Mouse (Mus musculus): Measurements from ENCODE around the gene Miip. TPM values are rescaled to one million over a fixed set of nuclear protein-coding genes. Genes with fewer than 3 reads are reported as not detected.

The Miip gene
- 70.6 TPM for polyA plus RNA-seq (2017; shearing (Covaris generic))

GRCm38 (mm10) chr4:147868450-147869031, at the start of gene Miip, which contains the start of gene Fv1:
Gene Miip, minus strand, starts transcription at chr4:147868816.
Gene Fv1, plus strand, starts transcription at chr4:147868979.

GRCm38 (mm10) chr4:147904313-147905089, 35.9 kb upstream of the Miip start, which contains the start of gene Mfn2:
Gene Mfn2, minus strand, starts transcription at chr4:147904704.

GRCm38 (mm10) chr4:147847614-147848583, 20.7 kb downstream of the Miip start, which contains the start of gene Zfp933:
Gene Zfp933, minus strand, starts transcription at chr4:147848366.

Other genes starting within 250 kb of the Miip start
- 0.42 TPM for gene Zfp979, start 226.3 kb downstream of the Miip start, polyA plus RNA-seq (2017; shearing (Covaris generic))
- not detected for gene Zfp534, start 166.3 kb downstream of the Miip start, polyA plus RNA-seq (2017; shearing (Covaris generic))
- 12.6 TPM for gene Zfp984, start 59.0 kb downstream of the Miip start, polyA plus RNA-seq (2017; shearing (Covaris generic))
- 4.6 TPM for gene Zfp933, start 20.4 kb downstream of the Miip start, polyA plus RNA-seq (2017; shearing (Covaris generic))
- gene Fv1, start 163 bp upstream of the Miip start, polyA plus RNA-seq (2017; shearing (Covaris generic)), result 4.5 TPM
- gene Mfn2, start 35.9 kb upstream of the Miip start, polyA plus RNA-seq (2017; shearing (Covaris generic)), result 30.7 TPM
- 4.0 TPM for gene Plod1, start 68.0 kb upstream of the Miip start, polyA plus RNA-seq (2017; shearing (Covaris generic))
- gene 2510039O18Rik, start 72.1 kb upstream of the Miip start, polyA plus RNA-seq (2017; shearing (Covaris generic)), result 81.7 TPM
- gene Nppb, start 117.0 kb upstream of the Miip start, polyA plus RNA-seq (2017; shearing (Covaris generic)), result not detected
- gene Nppa, start 131.9 kb upstream of the Miip start, polyA plus RNA-seq (2017; shearing (Covaris generic)), result not detected
- gene Clcn6, start 170.0 kb upstream of the Miip start, polyA plus RNA-seq (2017; shearing (Covaris generic)), result 11.0 TPM
- gene Mthfr, start 170.3 kb upstream of the Miip start, polyA plus RNA-seq (2017; shearing (Covaris generic)), result 30.3 TPM
- 11.3 TPM for gene Agtrap, start 219.2 kb upstream of the Miip start, polyA plus RNA-seq (2017; shearing (Covaris generic))